Mouse (Mus musculus): ENCODE measurements around the gene Ptk7.

The Ptk7 gene

GRCm38 (mm10) chr17:46628791-46629684 is at the start of gene Ptk7:
Ptk7 (minus strand) TSS chr17:46629504.
- in situ Hi-C loops (cut with MboI): no loop called here

GRCm38 (mm10) chr17:46678911-46679310 is 49.6 kb upstream of the Ptk7 start:
- in situ Hi-C loops (cut with MboI): no loop called here

- in situ Hi-C loops (cut with MboI): no loop called here
Measured at GRCm38 (mm10) chr17:46678416-46678815, 49.1 kb upstream of the Ptk7 start, which contains the start of gene Mea1. Mea1 (plus strand) TSS chr17:46678793.

- in situ Hi-C loops (cut with MboI): no loop called here
Measured at GRCm38 (mm10) chr17:46674530-46675283, 45.4 kb upstream of the Ptk7 start.

GRCm38 (mm10) chr17:46673850-46674529 is 44.7 kb upstream of the Ptk7 start, which contains the start of gene Rrp36:
Rrp36 (minus strand) TSS chr17:46674352.
- in situ Hi-C loops (cut with MboI): no loop called here

GRCm38 (mm10) chr17:46669911-46670310 is 40.6 kb upstream of the Ptk7 start:
- in situ Hi-C loops (cut with MboI): no loop called here

GRCm38 (mm10) chr17:46667712-46668111 is 38.4 kb upstream of the Ptk7 start:
- in situ Hi-C loops (cut with MboI): no loop called here

GRCm38 (mm10) chr17:46662730-46663129 is 33.4 kb upstream of the Ptk7 start:
- in situ Hi-C loops (cut with MboI): no loop called here

GRCm38 (mm10) chr17:46661981-46662380 is 32.7 kb upstream of the Ptk7 start:
- in situ Hi-C loops (cut with MboI): no loop called here

GRCm38 (mm10) chr17:46661351-46661750 is 32.0 kb upstream of the Ptk7 start:
- in situ Hi-C loops (cut with MboI): no loop called here

- in situ Hi-C loops (cut with MboI): no loop called here
Measured at GRCm38 (mm10) chr17:46656054-46656453, 26.8 kb upstream of the Ptk7 start.

- in situ Hi-C loops (cut with MboI): no loop called here
Measured at GRCm38 (mm10) chr17:46651755-46652547, 22.6 kb upstream of the Ptk7 start.

- in situ Hi-C loops (cut with MboI): no loop called here
Measured at GRCm38 (mm10) chr17:46651292-46651691, 22.0 kb upstream of the Ptk7 start.

- in situ Hi-C loops (cut with MboI): no loop called here
Measured at GRCm38 (mm10) chr17:46650232-46651031, 21.1 kb upstream of the Ptk7 start, which contains the start of gene Cul7. Cul7 (plus strand) TSS chr17:46650337.

GRCm38 (mm10) chr17:46649811-46650210 is 20.5 kb upstream of the Ptk7 start:
- in situ Hi-C loops (cut with MboI): no loop called here

- in situ Hi-C loops (cut with MboI): no loop called here
Measured at GRCm38 (mm10) chr17:46648436-46648835, 19.1 kb upstream of the Ptk7 start.

GRCm38 (mm10) chr17:46647279-46647678 is 18.0 kb upstream of the Ptk7 start:
- in situ Hi-C loops (cut with MboI): no loop called here

GRCm38 (mm10) chr17:46646322-46646662 is 17.0 kb upstream of the Ptk7 start:
- in situ Hi-C loops (cut with MboI): no loop called here

- in situ Hi-C loops (cut with MboI): no loop called here
Measured at GRCm38 (mm10) chr17:46645561-46646321, 16.4 kb upstream of the Ptk7 start, which contains the start of the genes Klc4 and Mrpl2. Klc4 (minus strand) TSS chr17:46646022. Mrpl2 (plus strand) TSS chr17:46646229.
